Mouse (Mus musculus) limb, embryonic 14.5 days (tissue): ENCODE data around the gene Pmel. TPM values are rescaled to one million over a fixed set of nuclear protein-coding genes. Genes with fewer than 3 reads are reported as not detected.

Source experiments
- ATAC-seq: fragments of 200-750 bp; cut with Nextera tagmentation; 2 replicates; pipeline ENCODE4 v1.8.0; 2017; ENCODE audit warnings: low read depth, moderate number of reproducible peaks, moderate TSS enrichment; ENCODE audit not compliant: low FRiP score
- DNase-seq: peaks from one replicate; pipeline ENCODE4 v3.0.0-alpha.2; 2015; ENCODE audit warnings: low spot score
- H3K27ac ChIP-seq: fragments of 300-500 bp; sonication (generic); replicated peaks from 2 replicates; pipeline ENCODE4 v1.5.1; 2014; ENCODE audit warnings: low read depth, mild to moderate bottlenecking, low read length, moderate library complexity, mixed read lengths
- H3K27me3 ChIP-seq: fragments of 300-500 bp; sonication (generic); 2 replicates; pipeline ENCODE4 v1.6.1; 2014; ENCODE audit warnings: low read length, mixed read lengths; ENCODE audit not compliant: control insufficient read depth, insufficient read depth
- H3K36me3 ChIP-seq: fragments of 300-500 bp; sonication (generic); 2 replicates; pipeline ENCODE4 v1.6.1; 2014; ENCODE audit warnings: mild to moderate bottlenecking, low read length, moderate library complexity, mixed read lengths; ENCODE audit not compliant: control insufficient read depth, insufficient read depth
- H3K4me1 ChIP-seq: fragments of 300-500 bp; sonication (generic); 2 replicates; pipeline ENCODE4 v1.6.1; 2014; ENCODE audit warnings: antibody characterized with exemption, low read length, mixed read lengths; ENCODE audit not compliant: control insufficient read depth, insufficient read depth
- H3K4me2 ChIP-seq: fragments of 300-500 bp; sonication (generic); replicated peaks from 2 replicates; pipeline ENCODE4 v1.6.1; 2014; ENCODE audit warnings: low read depth, mild to moderate bottlenecking, low read length, moderate library complexity; ENCODE audit not compliant: severe bottlenecking
- H3K4me3 ChIP-seq: fragments of 300-500 bp; sonication (generic); replicated peaks from 2 replicates; pipeline ENCODE4 v1.5.1; 2014; ENCODE audit warnings: low read length
- H3K9ac ChIP-seq: fragments of 300-500 bp; sonication (generic); 2 replicates; pipeline ENCODE4 v1.6.1; 2014; ENCODE audit warnings: mild to moderate bottlenecking, low read depth, low read length, moderate library complexity; ENCODE audit not compliant: severe bottlenecking
- H3K9me3 ChIP-seq: fragments of 300-500 bp; sonication (generic); 2 replicates; pipeline ENCODE4 v1.6.1; 2016; ENCODE audit warnings: low read length; ENCODE audit not compliant: control insufficient read depth
- POLR2A ChIP-seq: fragments of 200-500 bp; IDR thresholded peaks from 2 replicates; pipeline ENCODE4 v1.8.0; 2012; ENCODE audit warnings: inconsistent platforms, mild to moderate bottlenecking, moderate library complexity, borderline replicate concordance; ENCODE audit not compliant: insufficient read depth, insufficient read length; ENCODE audit errors: extremely low read depth
- WGBS: fragments of 180-500 bp; shearing (Covaris S2); extraction: QIAGEN DNeasy Blood & Tissue Kit; methylation state at CpG from one replicate; pipeline ENCODE4 v1.1.7; 2014; 5-methylcytosine and 5-hydroxymethylcytosine counted together
- polyA plus RNA-seq, 2 experiments: library from polyadenylated mRNA; depleted of rRNA in 1 of 2; stranded (reverse) in 1 of 2; unstranded in 1 of 2; fragments of >200 nt; fragmentation: Nextera tagmentation in 1 of 2; extraction: Ambion mirVana in 1 of 2; gene quantifications; 2 replicates each; pipeline versions ENCODE4 v1.2.1 to v1.2.3; 2012 to 2014

Pmel gene
- polyA plus RNA-seq, 2 experiments = 3.7 to 5.5 TPM

DNA sequence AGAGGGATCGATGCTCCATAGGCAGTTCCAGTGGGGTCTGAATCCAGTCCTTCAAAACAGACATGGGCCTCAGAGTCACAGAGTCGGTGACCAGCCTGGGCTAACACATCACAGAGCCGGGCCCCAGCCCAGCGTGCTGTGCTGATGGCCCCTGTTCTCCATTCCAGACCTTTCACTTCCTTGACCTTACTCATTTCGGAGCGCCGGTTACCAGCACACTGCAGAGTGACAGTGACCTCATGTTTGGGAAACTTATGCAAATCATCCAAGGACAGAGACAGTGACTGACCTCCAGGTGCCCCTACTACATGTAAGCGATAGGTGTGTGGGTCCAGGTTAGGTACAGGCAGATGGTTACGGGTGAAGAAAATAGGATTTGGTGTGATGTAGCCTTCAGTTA, 32.8 kb upstream of the Pmel start:
- H3K36me3 ChIP-seq = peaks cover 5% of the 10 kb centered on the region
- no peak overlapping the region for H3K9ac ChIP-seq
- H3K4me3 ChIP-seq = no peak overlapping the region
- no peaks in the 10 kb centered on the region for H3K9me3 ChIP-seq
- H3K27ac ChIP-seq = no peak overlapping the region
- 96% methylated on average over 9 of the region's 9 CpGs for WGBS
- peaks cover 7% of the 10 kb centered on the region for H3K4me1 ChIP-seq
- no peak overlapping the region for H3K4me2 ChIP-seq
- ATAC-seq (no peak), DNase-seq (no peak)
- H3K27me3 ChIP-seq = no peaks in the 10 kb centered on the region
- no peak for TF ChIP-seq POLR2A

DNA sequence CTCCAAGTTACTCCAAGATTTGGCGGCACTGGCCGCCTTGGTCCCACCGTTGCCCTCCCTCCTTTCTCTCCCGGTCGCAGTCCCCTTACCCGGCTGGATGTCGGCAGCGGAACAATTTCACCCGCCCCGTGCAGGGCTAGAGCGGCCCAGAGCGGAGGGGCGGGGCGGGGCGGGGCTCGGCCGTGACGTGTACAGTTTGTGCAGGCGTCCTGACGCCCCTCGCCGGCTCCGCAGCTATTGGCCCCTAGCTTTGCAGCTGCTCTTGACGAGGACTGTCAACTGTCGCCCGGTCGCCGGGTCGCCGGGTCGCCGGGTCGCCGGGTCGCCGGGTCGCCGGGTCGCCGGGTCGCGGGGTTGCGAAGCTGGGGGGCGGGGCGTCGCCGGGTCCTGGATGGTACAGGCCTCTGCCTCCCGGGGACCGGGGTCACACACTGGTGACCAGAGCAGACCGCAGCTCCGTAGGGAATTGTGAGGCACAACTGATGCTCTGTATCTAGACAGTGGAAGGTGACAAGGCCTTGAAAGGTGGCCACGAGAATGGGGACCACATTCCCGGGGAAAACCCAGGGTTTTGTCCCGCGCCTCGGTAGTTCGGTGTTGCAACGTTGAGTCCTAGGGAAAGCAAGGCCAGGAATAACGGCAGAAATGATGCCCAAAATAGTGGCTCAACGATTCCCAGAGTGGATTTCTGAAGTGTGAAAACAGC, 30.1 kb upstream of the Pmel start, which contains the start of gene Suox:
TSS of gene Suox (minus strand) at position 311 of the 706 bp plus-strand sequence.
- peaks cover 7% of the 10 kb centered on the region for H3K4me1 ChIP-seq
- peak within 1 kb of the TSS; percentile 96 for H3K4me2 ChIP-seq
- ATAC-seq (peak; percentile 93), DNase-seq (peak; percentile 87)
- 0 out of 2 replicates have a peak within 1 kb of the TSS, but pooled peaks have one; percentile 7 for H3K27ac ChIP-seq
- H3K9me3 ChIP-seq = no peaks in the 10 kb centered on the region
- peak within 1 kb of the TSS; percentile 67 for H3K4me3 ChIP-seq
- no peaks in the 10 kb centered on the region for H3K27me3 ChIP-seq
- under 1% methylated on average over 54 of the region's 60 CpGs for WGBS
- H3K9ac ChIP-seq = peak within 1 kb of the TSS; percentile 62
- H3K36me3 ChIP-seq = peaks cover 9% of the 10 kb centered on the region
- peak; percentile 57; the same call in 1 of the 2 replicates for TF ChIP-seq POLR2A

DNA sequence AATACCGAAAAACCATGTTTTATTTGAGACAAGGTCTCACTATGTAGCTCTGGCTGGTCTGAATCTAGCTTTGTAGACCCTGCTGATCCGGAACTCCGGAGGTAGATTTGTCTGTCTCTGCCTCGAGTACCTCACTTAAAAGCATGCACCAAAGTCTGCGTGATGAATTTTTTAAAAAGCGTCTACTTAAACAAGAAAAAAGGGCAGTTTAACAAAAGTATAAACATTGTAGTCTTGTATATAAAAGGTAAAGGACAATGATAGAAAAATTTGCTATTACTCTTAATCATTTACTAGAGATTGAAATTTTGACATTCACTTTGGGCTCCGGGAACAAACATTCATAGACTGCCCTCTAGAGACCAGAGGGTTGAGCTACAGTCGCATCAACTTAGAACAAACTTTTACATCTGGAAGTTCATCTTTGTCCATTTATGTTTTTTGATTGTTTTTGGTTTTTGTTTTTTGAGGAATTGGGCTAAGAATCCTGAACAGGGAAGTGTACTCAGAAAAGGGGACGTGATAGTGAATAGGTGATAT, 29.5 kb upstream of the Pmel start:
- TF ChIP-seq POLR2A = no peak
- WGBS = 2% methylated on average over 9 of the region's 9 CpGs
- peak; percentile 74 for DNase-seq
- H3K9ac ChIP-seq = peak overlapping the region; percentile 62; the same call in 1 of the 2 replicates
- 0 out of 2 replicates have a peak overlapping the region, but pooled peaks have one; percentile 7 for H3K27ac ChIP-seq
- peak overlapping the region; percentile 67 for H3K4me3 ChIP-seq
- no peak for ATAC-seq
- no peaks in the 10 kb centered on the region for H3K9me3 ChIP-seq
- peaks cover 11% of the 10 kb centered on the region for H3K36me3 ChIP-seq
- peak overlapping the region; percentile 96 for H3K4me2 ChIP-seq
- H3K27me3 ChIP-seq = no peaks in the 10 kb centered on the region
- H3K4me1 ChIP-seq = peaks cover 7% of the 10 kb centered on the region

DNA sequence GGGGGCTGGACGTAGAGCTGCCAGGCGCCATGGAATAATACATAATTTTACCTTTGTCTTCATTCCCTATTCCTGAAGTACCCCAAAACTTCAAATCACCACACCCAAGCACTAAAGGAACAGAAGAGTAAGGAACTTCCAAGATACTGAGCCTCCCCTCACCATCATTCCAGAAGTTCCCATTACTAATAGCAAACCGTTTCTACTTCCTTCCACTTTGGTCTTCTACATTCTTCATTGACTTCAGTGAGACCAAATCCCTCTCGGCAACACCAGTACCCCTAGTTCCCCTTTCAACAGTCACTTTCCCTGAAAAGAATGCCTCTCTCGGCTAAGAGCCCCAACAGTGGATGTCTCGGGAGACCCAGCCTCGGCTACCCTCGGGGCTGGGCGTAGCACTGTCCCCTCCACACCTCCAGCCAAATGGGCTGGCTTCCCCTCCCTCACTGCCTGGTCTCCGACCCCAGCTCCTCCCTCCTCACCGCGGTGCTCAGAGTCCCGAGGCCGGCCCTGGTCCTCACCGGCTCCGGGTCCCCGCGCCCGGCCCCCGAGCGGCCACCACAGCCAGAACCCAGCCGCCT, 8.5 kb upstream of the Pmel start:
- H3K4me3 ChIP-seq = peak overlapping the region; percentile 87
- no peaks in the 10 kb centered on the region for H3K27me3 ChIP-seq
- H3K27ac ChIP-seq = peak overlapping the region; percentile 97
- H3K9me3 ChIP-seq = no peaks in the 10 kb centered on the region
- peak overlapping the region; percentile 95 for H3K9ac ChIP-seq
- peak overlapping the region; percentile 60 for H3K4me2 ChIP-seq
- no peak for TF ChIP-seq POLR2A
- no peak for DNase-seq
- 2% methylated on average over 21 of the region's 22 CpGs for whole genome bisulfite sequencing
- peaks cover 31% of the 10 kb centered on the region for H3K36me3 ChIP-seq
- ATAC-seq = no peak
- peaks cover 8% of the 10 kb centered on the region; the same call in 1 of the 2 replicates for H3K4me1 ChIP-seq

DNA sequence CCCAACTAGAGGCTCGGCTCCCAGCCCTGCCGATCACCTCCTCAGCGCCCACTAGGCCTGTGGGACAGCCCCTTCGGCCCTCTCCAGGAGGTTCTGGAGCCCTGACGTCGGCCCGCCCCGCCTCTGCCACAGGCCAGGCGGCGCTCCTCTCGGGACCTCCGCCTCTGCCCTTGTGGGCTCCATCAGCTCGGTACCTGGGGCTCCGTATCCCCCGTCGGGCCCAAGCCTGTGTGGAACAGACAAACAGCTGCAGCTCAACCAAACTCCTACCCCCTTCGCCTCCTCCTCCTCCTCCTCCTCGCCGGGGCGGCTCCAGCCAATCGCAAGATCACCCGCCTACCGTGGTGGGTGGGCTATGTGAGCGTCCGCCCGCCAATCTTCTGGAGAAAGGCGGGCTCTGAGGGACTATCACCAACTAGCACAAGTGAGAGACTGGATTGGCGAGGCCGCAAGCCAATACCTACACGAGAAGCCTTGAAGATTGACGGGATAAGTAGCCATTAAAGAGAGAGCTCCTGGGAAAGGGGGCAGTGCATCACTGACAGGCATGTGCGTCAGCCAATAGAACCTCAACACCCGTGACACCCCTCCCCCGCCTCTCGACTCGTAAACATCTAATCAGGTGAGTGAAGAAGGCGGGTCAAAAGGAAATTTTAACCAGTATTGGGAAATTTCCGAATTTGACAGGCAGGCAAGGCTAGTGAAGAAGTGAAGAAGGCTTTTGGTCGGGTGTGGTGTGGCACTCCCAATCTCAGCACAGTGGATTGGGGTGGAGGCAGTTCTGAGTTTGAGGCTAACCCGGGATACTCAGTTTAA, 7.8 kb upstream of the Pmel start, which contains the start of gene Rab5b:
TSS of gene Rab5b (minus strand) at position 273 of the 816 bp plus-strand sequence.
- DNase-seq (peak; percentile 100), ATAC-seq (peak; percentile 95)
- peak; percentile 93; the same call in 1 of the 2 replicates for TF ChIP-seq POLR2A

More for the DNA sequence above, 7.8 kb upstream of the Pmel start, which contains the start of gene Rab5b:
- Histone ChIP-seq H3K9me3 (no peaks in the 10 kb centered on the region), H3K36me3 (peaks cover 35% of the 10 kb centered on the region), H3K9ac (peak within 1 kb of the TSS; percentile 95), H3K4me3 (peak within 1 kb of the TSS; percentile 87), H3K27ac (peak within 1 kb of the TSS; percentile 97), H3K4me1 (peaks cover 8% of the 10 kb centered on the region; the same call in 1 of the 2 replicates), H3K27me3 (no peaks in the 10 kb centered on the region), H3K4me2 (peak within 1 kb of the TSS; percentile 60)
- WGBS = under 1% methylated on average over 38 of the region's 40 CpGs
